Mouse (Mus musculus): ENCODE measurements around the gene Slc1a2. TPM values are rescaled to one million over a fixed set of nuclear protein-coding genes. Genes with fewer than 3 reads are reported as not detected.

The Slc1a2 gene
- polyA plus RNA-seq, 1 experiment from 2014 or later = 0.36 TPM

Other genes starting within 250 kb of the Slc1a2 start
- 6.7 and 7.8 TPM in 2 replicates for gene Fjx1, start 206.2 kb upstream of the Slc1a2 start, polyA plus RNA-seq (2015; fragmentation: Nextera tagmentation; extraction: Ambion mirVana)
- 39.1 and 43.5 TPM in 2 replicates for gene Pamr1, start 108.6 kb upstream of the Slc1a2 start, polyA plus RNA-seq (2015; fragmentation: Nextera tagmentation; extraction: Ambion mirVana)
- gene Cd44, start 243.0 kb downstream of the Slc1a2 start, polyA plus RNA-seq (2015; fragmentation: Nextera tagmentation; extraction: Ambion mirVana) = 12.6 and 13.8 TPM in 2 replicates

Measured in intestine, embryonic 15.5 days (tissue).